Mouse (Mus musculus): ENCODE results near the gene Hephl1. TPM values are rescaled to one million over a fixed set of nuclear protein-coding genes. Genes with fewer than 3 reads are reported as not detected.
A peak's percentile ranks its signal among the peaks of the same experiment; 100 is the strongest.

Gene Hephl1
- total and polyA plus RNA-seq, 3 experiments: not detected

GRCm38 (mm10) chr9:15068686-15069295 lies 43.1 kb downstream of the Hephl1 start:
- no peak for TF ChIP-seq MAX (IDR thresholded peaks at IDR 0.05; ENCODE audit: low read length)
- no peak for TF ChIP-seq GATA1 (IDR thresholded peaks at IDR 0.05; ENCODE audit: low read depth, low read length)
- TF ChIP-seq KAT2A (conservative IDR thresholded peaks at IDR 0.05; ENCODE audit: low read depth, low read length): no peak
- no peak for TF ChIP-seq NELFE (IDR thresholded peaks at IDR 0.05; ENCODE audit: low read depth, low read length)
- TF ChIP-seq CHD2 (IDR thresholded peaks at IDR 0.05; ENCODE audit: low read length): no peak
- no peak for TF ChIP-seq EP300 (IDR thresholded peaks at IDR 0.05; ENCODE audit: low read depth in 1 of 2, low read length in 2 of 2)
- no peak for TF ChIP-seq ETS1 (IDR thresholded peaks at IDR 0.05; ENCODE audit: low read depth, low read length)
- no peak for TF ChIP-seq TBP (IDR thresholded peaks at IDR 0.05; ENCODE audit: low read depth, low read length)
- no peak for TF ChIP-seq GABPA (IDR thresholded peaks at IDR 0.05; ENCODE audit: low read depth, low read length)
- TF ChIP-seq MYC (IDR thresholded peaks at IDR 0.05; ENCODE audit: low read depth, low read length): no peak
- TF ChIP-seq ELF1 (IDR thresholded peaks at IDR 0.05; ENCODE audit: low read depth, low read length): no peak
- H3K9me3 ChIP-seq (replicated peaks; ENCODE audit: insufficient read depth, low read length): no peaks in the 10 kb centered on the region
- H3K79me2 ChIP-seq (ENCODE audit: control insufficient read depth, insufficient read depth, low read length, poor library complexity): no peaks in the 10 kb centered on the region
- no peaks in the 10 kb centered on the region for H3K27me3 ChIP-seq (ENCODE audit: control insufficient read depth in 1 of 2, insufficient read depth in 2 of 2, low read length in 2 of 2)
- H3K36me3 ChIP-seq (ENCODE audit: control insufficient read depth in 1 of 2, insufficient read depth in 2 of 2, low read length in 2 of 2): no peaks in the 10 kb centered on the region
- H3K4me1 ChIP-seq (ENCODE audit: control insufficient read depth in 1 of 2, insufficient read depth in 2 of 2, low read length in 2 of 2): no peaks in the 10 kb centered on the region
- peak; percentile 38 for DNase-seq (ENCODE audit: low read depth, low spot score)
- no peak overlapping the region for H3K9ac ChIP-seq (ENCODE audit: control insufficient read depth, low read depth, low read length, poor library complexity, severe bottlenecking)
- H3K4me3 ChIP-seq (ENCODE audit: control insufficient read depth in 1 of 2, insufficient read depth in 1 of 2, low read depth in 2 of 2, low read length in 2 of 2): no peak overlapping the region
- H3K27ac ChIP-seq (ENCODE audit: control insufficient read depth, low read depth, low read length): no peak overlapping the region

DNA sequence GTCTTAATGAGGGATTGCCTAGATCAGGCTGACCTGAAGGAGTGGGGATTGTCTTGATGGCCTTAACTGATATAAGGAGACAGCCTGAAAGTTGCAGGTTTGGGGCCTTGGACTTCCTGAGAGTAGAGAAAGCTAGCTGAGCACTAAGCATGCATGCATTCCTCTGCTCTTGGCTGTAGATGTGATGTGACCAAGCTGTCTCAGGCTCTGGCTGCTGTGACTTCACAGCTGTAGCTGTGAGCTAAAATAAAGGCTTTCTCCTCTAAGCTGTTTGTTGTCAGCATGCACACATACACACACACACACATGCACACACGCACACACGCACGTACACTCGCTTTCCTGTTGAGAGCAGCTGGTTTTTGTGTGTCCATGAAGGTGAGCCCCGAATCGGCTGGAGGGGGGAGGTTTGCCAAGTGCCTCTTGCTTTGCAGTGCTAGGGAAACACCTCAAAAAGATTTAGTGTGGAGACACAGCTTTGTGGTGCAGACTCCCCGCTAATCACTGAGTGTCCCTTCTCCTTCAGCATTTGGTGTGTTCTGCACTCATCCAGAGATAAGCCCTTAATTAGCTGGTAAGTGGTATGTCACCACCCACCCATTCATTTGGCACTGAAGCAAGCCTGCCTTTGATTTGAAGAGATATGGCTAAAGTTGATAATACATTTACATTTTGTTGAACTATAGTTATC lies 43.8 kb downstream of the Hephl1 start:
- Histone ChIP-seq H3K27me3 (ENCODE audit: control insufficient read depth in 1 of 2, insufficient read depth in 2 of 2, low read length in 2 of 2) (no peaks in the 10 kb centered on the region), H3K9ac (ENCODE audit: control insufficient read depth, low read depth, low read length, poor library complexity, severe bottlenecking) (no peak overlapping the region), H3K4me1 (ENCODE audit: control insufficient read depth in 1 of 2, insufficient read depth in 2 of 2, low read length in 2 of 2) (no peaks in the 10 kb centered on the region), H3K27ac (ENCODE audit: control insufficient read depth, low read depth, low read length) (no peak overlapping the region), H3K4me3 (ENCODE audit: control insufficient read depth in 1 of 2, insufficient read depth in 1 of 2, low read depth in 2 of 2, low read length in 2 of 2) (no peak overlapping the region), H3K79me2 (ENCODE audit: control insufficient read depth, insufficient read depth, low read length, poor library complexity) (no peaks in the 10 kb centered on the region), H3K9me3 (replicated peaks; ENCODE audit: insufficient read depth, low read length) (no peaks in the 10 kb centered on the region), H3K36me3 (ENCODE audit: control insufficient read depth in 1 of 2, insufficient read depth in 2 of 2, low read length in 2 of 2) (no peaks in the 10 kb centered on the region)
- DNase-seq (ENCODE audit: low read depth, low spot score): no peak
- 0 out of 2 replicates have a peak, but pooled peaks have one; percentile 33 for TF ChIP-seq GATA1 (IDR thresholded peaks at IDR 0.05; ENCODE audit: low read depth, low read length)
- TF ChIP-seq RCOR1 (IDR thresholded peaks at IDR 0.05; ENCODE audit: low read depth, low read length): peak; percentile 68; the same call in 1 of the 2 replicates
- no peak for TF ChIP-seq MYC (IDR thresholded peaks at IDR 0.05; ENCODE audit: low read depth, low read length)

GRCm38 (mm10) chr9:15064176-15064575 lies 47.7 kb downstream of the Hephl1 start:
- Histone ChIP-seq H3K9me3 (replicated peaks; ENCODE audit: insufficient read depth, low read length) (no peaks in the 10 kb centered on the region), H3K4me3 (ENCODE audit: control insufficient read depth in 1 of 2, insufficient read depth in 1 of 2, low read depth in 2 of 2, low read length in 2 of 2) (no peak overlapping the region), H3K79me2 (ENCODE audit: control insufficient read depth, insufficient read depth, low read length, poor library complexity) (no peaks in the 10 kb centered on the region), H3K27ac (ENCODE audit: control insufficient read depth, low read depth, low read length) (no peak overlapping the region), H3K36me3 (ENCODE audit: control insufficient read depth in 1 of 2, insufficient read depth in 2 of 2, low read length in 2 of 2) (no peaks in the 10 kb centered on the region), H3K4me1 (ENCODE audit: control insufficient read depth in 1 of 2, insufficient read depth in 2 of 2, low read length in 2 of 2) (no peaks in the 10 kb centered on the region), H3K27me3 (ENCODE audit: control insufficient read depth in 1 of 2, insufficient read depth in 2 of 2, low read length in 2 of 2) (peaks cover 0 to 6% of the 10 kb centered on the region in 2 experiments; a peak in 2 of 4 replicates), H3K9ac (ENCODE audit: control insufficient read depth, low read depth, low read length, poor library complexity, severe bottlenecking) (no peak overlapping the region)
- DNase-seq (ENCODE audit: low read depth, low spot score): no peak
- no peak for TF ChIP-seq ZKSCAN1 (IDR thresholded peaks at IDR 0.05; ENCODE audit: low read depth, low read length)
- TF ChIP-seq ZMIZ1 (IDR thresholded peaks at IDR 0.05; ENCODE audit: low read depth, low read length): no peak
- no peak for TF ChIP-seq MYC (IDR thresholded peaks at IDR 0.05; ENCODE audit: low read depth, low read length)
- TF ChIP-seq MAZ (IDR thresholded peaks at IDR 0.05; ENCODE audit: low read depth, low read length): no peak

Measured in MEL (cell line).